Mouse (Mus musculus): ENCODE data around the gene Trip10. TPM values are rescaled to one million over a fixed set of nuclear protein-coding genes. Genes with fewer than 3 reads are reported as not detected.
A peak's percentile ranks its signal among the peaks of the same experiment; 100 is the strongest.

Trip10 gene
- polyA plus RNA-seq, 1 experiment from 2014 or later, result 25.5 TPM

GRCm38 (mm10) chr17:57255354-57255753 lies 6.1 kb downstream of the Trip10 start:
- ATAC-seq (replicated peaks; ENCODE audit: low FRiP score), result no peak
- peaks cover 20% of the 10 kb centered on the region for H3K36me3 ChIP-seq (ENCODE audit: control insufficient read depth, insufficient read depth, low read length)
- whole genome bisulfite sequencing, result 90% methylated on average over 14 of the region's 14 CpGs

DNA sequence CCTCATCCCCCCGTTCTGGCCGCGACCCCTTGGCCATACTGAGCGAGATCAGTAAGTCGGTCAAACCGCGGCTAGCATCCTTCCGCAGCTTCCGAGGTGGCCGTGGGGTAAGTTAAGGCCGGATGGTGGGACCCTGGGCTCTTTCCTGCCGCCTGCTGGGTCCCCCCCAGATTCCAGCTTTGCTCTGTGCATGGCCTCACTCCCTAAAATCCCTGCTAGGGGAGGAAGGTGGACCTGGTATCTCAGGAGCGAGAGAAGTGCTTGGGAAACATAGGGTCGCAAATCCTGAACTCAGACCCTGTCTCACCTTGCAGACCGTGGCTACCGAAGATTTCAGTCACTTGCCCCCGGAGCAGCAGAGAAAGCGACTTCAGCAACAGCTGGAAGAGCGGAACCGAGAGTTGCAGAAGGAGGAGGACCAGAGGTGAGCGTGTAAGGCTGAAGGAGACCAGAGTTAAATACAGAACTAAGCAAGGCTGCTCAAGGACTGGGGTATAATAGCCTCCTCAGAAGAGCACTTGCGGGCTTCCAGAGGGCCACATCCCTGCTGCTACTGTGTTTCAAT lies 7.7 kb downstream of the Trip10 start:
- Histone ChIP-seq H3K27ac (ENCODE audit: low read depth, low read length) (no peak overlapping the region), H3K36me3 (ENCODE audit: control insufficient read depth, insufficient read depth, low read length) (peaks cover 26% of the 10 kb centered on the region), H3K27me3 (replicated peaks; ENCODE audit: control insufficient read depth, insufficient read depth, low read length) (no peaks in the 10 kb centered on the region), H3K4me1 (replicated peaks; ENCODE audit: control insufficient read depth, insufficient read depth, low read length) (peaks cover 2% of the 10 kb centered on the region; the same call in 1 of the 2 replicates), H3K4me3 (ENCODE audit: low read depth, low read length) (no peak overlapping the region), H3K4me2 (no peak overlapping the region), H3K9ac (ENCODE audit: low read depth, low read length) (no peak overlapping the region), H3K9me3 (ENCODE audit: control insufficient read depth, low read length) (no peaks in the 10 kb centered on the region)
- ATAC-seq (replicated peaks; ENCODE audit: low FRiP score), result no peak
- DNase-seq (ENCODE audit: low spot score), result no peak
- WGBS, result 92% methylated on average over 22 of the region's 22 CpGs

More at GRCm38 (mm10) chr17:57255354-57255753, 6.1 kb downstream of the Trip10 start:
- Histone ChIP-seq H3K4me3 (ENCODE audit: low read depth, low read length) (no peak overlapping the region), H3K27ac (ENCODE audit: low read depth, low read length) (no peak overlapping the region), H3K27me3 (replicated peaks; ENCODE audit: control insufficient read depth, insufficient read depth, low read length) (no peaks in the 10 kb centered on the region), H3K4me1 (replicated peaks; ENCODE audit: control insufficient read depth, insufficient read depth, low read length) (peaks cover 7% of the 10 kb centered on the region; the same call in 1 of the 2 replicates), H3K4me2 (no peak overlapping the region), H3K9ac (ENCODE audit: low read depth, low read length) (no peak overlapping the region), H3K9me3 (ENCODE audit: control insufficient read depth, low read length) (no peaks in the 10 kb centered on the region)
- DNase-seq (ENCODE audit: low spot score), result no peak

- no peak overlapping the region for H3K9ac ChIP-seq (ENCODE audit: low read depth, low read length)
- H3K4me3 ChIP-seq (ENCODE audit: low read depth, low read length), result no peak overlapping the region
- peaks cover 28% of the 10 kb centered on the region for H3K36me3 ChIP-seq (ENCODE audit: control insufficient read depth, insufficient read depth, low read length)
- no peaks in the 10 kb centered on the region for H3K9me3 ChIP-seq (ENCODE audit: control insufficient read depth, low read length)
- DNase-seq (ENCODE audit: low spot score), result no peak
- 90% methylated on average over 3 of the region's 3 CpGs for WGBS
- peaks cover 2% of the 10 kb centered on the region; the same call in 1 of the 2 replicates for H3K4me1 ChIP-seq (replicated peaks; ENCODE audit: control insufficient read depth, insufficient read depth, low read length)
- H3K4me2 ChIP-seq, result no peak overlapping the region
- no peaks in the 10 kb centered on the region for H3K27me3 ChIP-seq (replicated peaks; ENCODE audit: control insufficient read depth, insufficient read depth, low read length)
- no peak for ATAC-seq (replicated peaks; ENCODE audit: low FRiP score)
- H3K27ac ChIP-seq (ENCODE audit: low read depth, low read length), result no peak overlapping the region
Measured at GRCm38 (mm10) chr17:57258191-57258590, 8.9 kb downstream of the Trip10 start.

- no peak for ATAC-seq (replicated peaks; ENCODE audit: low FRiP score)
- H3K27ac ChIP-seq (ENCODE audit: low read depth, low read length), result no peak overlapping the region
- no peak for DNase-seq (ENCODE audit: low spot score)
- H3K4me3 ChIP-seq (ENCODE audit: low read depth, low read length), result no peak overlapping the region
- H3K36me3 ChIP-seq (ENCODE audit: control insufficient read depth, insufficient read depth, low read length), result peaks cover 18% of the 10 kb centered on the region; the same call in 1 of the 2 replicates
- H3K27me3 ChIP-seq (replicated peaks; ENCODE audit: control insufficient read depth, insufficient read depth, low read length), result no peaks in the 10 kb centered on the region
- 91% methylated on average over 8 of the region's 8 CpGs for WGBS
- peaks cover 8% of the 10 kb centered on the region for H3K4me1 ChIP-seq (replicated peaks; ENCODE audit: control insufficient read depth, insufficient read depth, low read length)
- H3K9me3 ChIP-seq (ENCODE audit: control insufficient read depth, low read length), result no peaks in the 10 kb centered on the region
- H3K9ac ChIP-seq (ENCODE audit: low read depth, low read length), result no peak overlapping the region
- no peak overlapping the region for H3K4me2 ChIP-seq
Measured at GRCm38 (mm10) chr17:57259742-57260141, 10.5 kb downstream of the Trip10 start.

DNA sequence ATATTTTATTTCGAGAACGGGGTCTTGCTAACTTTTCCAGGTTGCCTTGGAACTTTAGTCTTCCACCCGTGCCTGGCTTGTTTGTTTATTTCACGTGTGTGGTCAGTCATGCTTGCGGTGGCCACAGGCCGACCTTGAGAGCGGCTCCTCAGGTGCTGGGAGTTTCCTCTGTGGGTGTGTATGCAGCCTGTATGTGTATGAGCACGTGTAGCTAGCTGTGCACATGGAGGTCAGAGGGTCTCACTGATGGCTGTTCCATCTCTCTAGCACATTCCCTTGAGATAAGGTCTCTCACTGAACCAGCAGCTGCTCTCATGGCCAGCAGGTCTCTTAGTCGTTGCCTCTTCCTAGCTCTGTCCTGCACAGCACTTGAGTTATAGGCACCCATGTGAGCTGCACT lies 11.1 kb downstream of the Trip10 start:
- Histone ChIP-seq H3K4me2 (no peak overlapping the region), H3K9me3 (ENCODE audit: control insufficient read depth, low read length) (no peaks in the 10 kb centered on the region), H3K4me3 (ENCODE audit: low read depth, low read length) (no peak overlapping the region), H3K9ac (ENCODE audit: low read depth, low read length) (no peak overlapping the region), H3K4me1 (replicated peaks; ENCODE audit: control insufficient read depth, insufficient read depth, low read length) (peaks cover 12% of the 10 kb centered on the region), H3K27ac (ENCODE audit: low read depth, low read length) (no peak overlapping the region), H3K27me3 (replicated peaks; ENCODE audit: control insufficient read depth, insufficient read depth, low read length) (no peaks in the 10 kb centered on the region), H3K36me3 (ENCODE audit: control insufficient read depth, insufficient read depth, low read length) (peaks cover 16% of the 10 kb centered on the region; the same call in 1 of the 2 replicates)
- ATAC-seq (replicated peaks; ENCODE audit: low FRiP score) (no peak), DNase-seq (ENCODE audit: low spot score) (no peak)
- WGBS, result 85% methylated on average over 9 of the region's 9 CpGs

DNA sequence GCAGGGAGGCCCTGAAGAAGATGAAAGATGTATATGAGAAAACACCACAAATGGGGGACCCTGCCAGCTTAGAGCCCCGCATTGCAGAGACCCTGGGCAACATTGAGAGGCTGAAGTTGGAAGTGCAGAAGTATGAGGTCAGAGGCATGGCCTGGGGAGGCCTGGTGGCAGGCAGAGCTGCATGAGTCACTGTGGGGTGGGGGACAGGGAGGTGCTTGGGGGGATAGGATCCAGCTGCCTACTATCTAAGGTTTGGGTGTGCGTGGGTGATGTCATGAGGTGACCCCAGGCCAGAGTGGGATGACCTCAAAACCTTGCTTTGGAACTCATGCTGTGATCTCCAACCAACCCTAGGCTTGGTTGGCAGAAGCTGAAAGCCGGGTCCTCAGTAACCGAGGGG lies 12.0 kb downstream of the Trip10 start:
- peaks cover 16% of the 10 kb centered on the region; the same call in 1 of the 2 replicates for H3K36me3 ChIP-seq (ENCODE audit: control insufficient read depth, insufficient read depth, low read length)
- peaks cover 12% of the 10 kb centered on the region for H3K4me1 ChIP-seq (replicated peaks; ENCODE audit: control insufficient read depth, insufficient read depth, low read length)
- ATAC-seq (replicated peaks; ENCODE audit: low FRiP score), result no peak

DNA sequence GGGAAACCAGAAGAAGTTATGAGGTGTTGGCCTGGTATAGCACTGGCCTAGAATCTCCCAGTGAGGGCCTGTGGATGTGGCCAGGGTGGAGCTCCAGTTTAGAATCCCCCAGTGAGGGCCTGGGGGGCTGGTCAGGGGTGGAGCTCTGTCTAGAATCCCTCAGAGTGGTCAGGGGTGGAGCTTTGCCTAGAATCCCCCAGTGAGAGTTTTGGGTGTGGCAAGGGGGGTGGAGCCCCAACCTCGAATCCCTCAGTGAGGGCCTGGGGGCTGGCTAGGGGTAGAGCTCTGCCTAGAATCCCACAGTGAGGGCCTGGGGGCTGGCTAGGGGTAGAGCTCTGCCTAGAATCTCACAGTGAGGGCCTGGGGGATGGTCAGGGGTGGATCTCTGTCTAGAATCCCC lies 12.5 kb downstream of the Trip10 start:
- ATAC-seq (replicated peaks; ENCODE audit: low FRiP score) (no peak; the same call in 1 of the 2 replicates), DNase-seq (ENCODE audit: low spot score) (no peak)
- WGBS, result 30% methylated on average over 1 of the region's 1 CpGs
- no peak overlapping the region for H3K9ac ChIP-seq (ENCODE audit: low read depth, low read length)
- H3K9me3 ChIP-seq (ENCODE audit: control insufficient read depth, low read length), result no peaks in the 10 kb centered on the region
- no peak overlapping the region for H3K4me3 ChIP-seq (ENCODE audit: low read depth, low read length)
- H3K27ac ChIP-seq (ENCODE audit: low read depth, low read length), result no peak overlapping the region
- peaks cover 12% of the 10 kb centered on the region for H3K4me1 ChIP-seq (replicated peaks; ENCODE audit: control insufficient read depth, insufficient read depth, low read length)
- peaks cover 16% of the 10 kb centered on the region; the same call in 1 of the 2 replicates for H3K36me3 ChIP-seq (ENCODE audit: control insufficient read depth, insufficient read depth, low read length)
- H3K4me2 ChIP-seq, result no peak overlapping the region
- H3K27me3 ChIP-seq (replicated peaks; ENCODE audit: control insufficient read depth, insufficient read depth, low read length), result no peaks in the 10 kb centered on the region

More for the DNA sequence above, 12.0 kb downstream of the Trip10 start:
- Histone ChIP-seq H3K4me2 (no peak overlapping the region), H3K9me3 (ENCODE audit: control insufficient read depth, low read length) (no peaks in the 10 kb centered on the region), H3K27me3 (replicated peaks; ENCODE audit: control insufficient read depth, insufficient read depth, low read length) (no peaks in the 10 kb centered on the region), H3K27ac (ENCODE audit: low read depth, low read length) (no peak overlapping the region), H3K4me3 (ENCODE audit: low read depth, low read length) (no peak overlapping the region), H3K9ac (ENCODE audit: low read depth, low read length) (no peak overlapping the region)
- 90% methylated on average over 4 of the region's 4 CpGs for WGBS
- no peak for DNase-seq (ENCODE audit: low spot score)

DNA sequence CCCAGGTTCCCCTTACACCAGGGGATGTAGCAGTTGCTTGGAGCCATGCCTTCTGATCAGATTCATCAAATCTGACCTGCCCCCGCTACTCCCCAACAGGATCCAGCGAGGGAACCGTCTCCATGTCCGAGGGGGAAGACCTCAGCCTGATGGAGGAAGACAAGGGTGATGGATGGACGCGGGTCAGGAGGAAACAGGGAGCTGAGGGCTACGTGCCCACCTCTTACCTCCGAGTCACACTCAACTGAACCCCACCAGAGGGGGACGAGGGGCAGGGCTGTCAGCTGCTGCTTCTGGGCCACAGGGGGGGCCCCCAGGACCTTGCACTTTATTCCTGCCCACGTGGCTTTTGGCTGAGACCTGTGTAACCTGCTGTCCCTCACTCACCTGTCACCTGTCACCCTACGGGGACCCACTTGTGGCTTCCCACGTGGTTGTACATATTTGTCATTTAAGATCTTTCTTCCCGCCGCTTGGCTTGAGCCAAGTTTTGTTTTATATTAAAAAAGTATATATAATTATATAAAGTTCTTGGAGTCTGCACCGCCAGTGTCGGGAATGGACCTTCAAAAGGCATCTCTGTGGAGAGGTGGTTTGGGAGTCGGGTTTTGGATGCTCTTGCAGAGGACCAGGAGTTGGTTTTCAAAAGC lies 13.8 kb downstream of the Trip10 start:
- ATAC-seq (replicated peaks; ENCODE audit: low FRiP score), result no peak
- 86% methylated on average over 17 of the region's 17 CpGs for WGBS
- no peaks in the 10 kb centered on the region for H3K27me3 ChIP-seq (replicated peaks; ENCODE audit: control insufficient read depth, insufficient read depth, low read length)
- no peak overlapping the region for H3K4me2 ChIP-seq
- H3K36me3 ChIP-seq (ENCODE audit: control insufficient read depth, insufficient read depth, low read length), result peaks cover 14% of the 10 kb centered on the region; the same call in 1 of the 2 replicates
- peaks cover 12% of the 10 kb centered on the region for H3K4me1 ChIP-seq (replicated peaks; ENCODE audit: control insufficient read depth, insufficient read depth, low read length)
- no peaks in the 10 kb centered on the region for H3K9me3 ChIP-seq (ENCODE audit: control insufficient read depth, low read length)
- DNase-seq (ENCODE audit: low spot score), result no peak
- H3K4me3 ChIP-seq (ENCODE audit: low read depth, low read length), result no peak overlapping the region
- H3K9ac ChIP-seq (ENCODE audit: low read depth, low read length), result no peak overlapping the region
- no peak overlapping the region for H3K27ac ChIP-seq (ENCODE audit: low read depth, low read length)

GRCm38 (mm10) chr17:57264164-57264563 lies 14.9 kb downstream of the Trip10 start:
- no peaks in the 10 kb centered on the region for H3K27me3 ChIP-seq (replicated peaks; ENCODE audit: control insufficient read depth, insufficient read depth, low read length)
- ATAC-seq (replicated peaks; ENCODE audit: low FRiP score), result 0 out of 2 replicates have a peak, but pooled peaks have one; percentile 21
- no peaks in the 10 kb centered on the region for H3K9me3 ChIP-seq (ENCODE audit: control insufficient read depth, low read length)
- no peak overlapping the region for H3K4me2 ChIP-seq
- no peak overlapping the region for H3K27ac ChIP-seq (ENCODE audit: low read depth, low read length)
- DNase-seq (ENCODE audit: low spot score), result no peak
- peaks cover 10% of the 10 kb centered on the region; the same call in 1 of the 2 replicates for H3K36me3 ChIP-seq (ENCODE audit: control insufficient read depth, insufficient read depth, low read length)
- H3K4me3 ChIP-seq (ENCODE audit: low read depth, low read length), result no peak overlapping the region
- no peak overlapping the region for H3K9ac ChIP-seq (ENCODE audit: low read depth, low read length)
- H3K4me1 ChIP-seq (replicated peaks; ENCODE audit: control insufficient read depth, insufficient read depth, low read length), result peaks cover 12% of the 10 kb centered on the region
- WGBS, result 55% methylated on average over 2 of the region's 2 CpGs

Data from liver, embryonic 11.5 days (tissue).